Mouse (Mus musculus) small intestine, adult 2 months (tissue): ENCODE results near the gene Arl15.

Experiments
- CTCF ChIP-seq: fragments of 200-500 bp; IDR thresholded peaks from 2 replicates; pipeline ENCODE4 v1.5.1; 2012; ENCODE audit warnings: low read depth, mild to moderate bottlenecking, control low read depth, inconsistent platforms, low read length, moderate library complexity, mixed read lengths; ENCODE audit not compliant: insufficient replicate concordance, insufficient read length; ENCODE audit errors: extremely low read depth
- POLR2A ChIP-seq: fragments of 200-500 bp; IDR thresholded peaks from 2 replicates; pipeline ENCODE4 v1.6.1; 2012; ENCODE audit warnings: low read depth, mild to moderate bottlenecking, control low read depth, inconsistent platforms, low read length, moderate library complexity

GRCm38 (mm10) chr13:113871853-113872252 lies 77.5 kb downstream of the Arl15 start:
- no peak for TF ChIP-seq CTCF
- TF ChIP-seq POLR2A: no peak
